Mouse (Mus musculus) megakaryocyte, embryonic 14.5 days (primary cell): ENCODE data around the gene Slc38a6.

ENCODE experiments used
- FLI1 ChIP-seq: IDR thresholded peaks from 2 replicates; pipeline ENCODE4 v1.6.1; 2012; ENCODE audit warnings: low read length, inconsistent platforms, mixed read lengths
- GATA1 ChIP-seq: IDR thresholded peaks from 3 replicates; pipeline ENCODE4 v1.6.1; 2012; ENCODE audit warnings: mixed read lengths, low read length, inconsistent platforms, borderline replicate concordance

- no peak for TF ChIP-seq GATA1
- TF ChIP-seq FLI1: no peak
Measured at GRCm38 (mm10) chr12:73394571-73394970, 108.0 kb downstream of the Slc38a6 start.
